Mouse (Mus musculus) liver, embryonic 14.5 days (tissue): ENCODE results near the gene Synm. TPM values are rescaled to one million over a fixed set of nuclear protein-coding genes. Genes with fewer than 3 reads are reported as not detected.

Experiments used
- ATAC-seq: fragments of 200-750 bp; cut with Nextera tagmentation; 2 replicates; pipeline ENCODE4 v1.8.0; 2017; ENCODE audit warnings: moderate number of reproducible peaks, mild to moderate bottlenecking, moderate library complexity; ENCODE audit not compliant: insufficient read depth
- DNase-seq, 3 experiments: peaks; one replicate each; pipeline ENCODE4 v3.0.0-alpha.2; 2012 to 2013; ENCODE audit warnings: low read depth in 3 of 3, low spot score in 3 of 3
- H3K27ac ChIP-seq: fragments of 300-500 bp; sonication (generic); 2 replicates; pipeline ENCODE4 v1.5.1; 2014; ENCODE audit warnings: moderate library complexity, mild to moderate bottlenecking, control low read depth, inconsistent platforms
- H3K27me3 ChIP-seq: fragments of 300-500 bp; sonication (generic); 2 replicates; pipeline ENCODE4 v1.6.1; 2014; ENCODE audit warnings: mild to moderate bottlenecking, low read length, moderate library complexity; ENCODE audit not compliant: control insufficient read depth, insufficient read depth
- H3K36me3 ChIP-seq: fragments of 300-500 bp; sonication (generic); replicated peaks from 2 replicates; pipeline ENCODE4 v1.6.1; 2014; ENCODE audit warnings: low read depth; ENCODE audit not compliant: control insufficient read depth, insufficient read depth
- H3K4me1 ChIP-seq, 2 experiments: fragments of 200-500 bp in 1 of 2; fragments of 300-500 bp in 1 of 2; sonication (generic) in 1 of 2; replicated peaks; 2 replicates each; pipeline ENCODE4 v1.6.1; 2012 to 2014; ENCODE audit warnings: antibody characterized with exemption in 1 of 2, inconsistent platforms in 1 of 2, low read length in 1 of 2; ENCODE audit not compliant: control insufficient read depth in 2 of 2, insufficient read depth in 2 of 2
- H3K4me2 ChIP-seq: fragments of 300-500 bp; sonication (generic); 2 replicates; pipeline ENCODE4 v1.6.1; 2014; ENCODE audit warnings: low read depth, mild to moderate bottlenecking, control low read depth, moderate library complexity
- H3K4me3 ChIP-seq, 2 experiments: fragments of 200-500 bp in 1 of 2; fragments of 300-500 bp in 1 of 2; sonication (generic) in 1 of 2; 2 replicates each; pipeline ENCODE4 v1.5.1; 2012 to 2014; ENCODE audit warnings: low read depth in 2 of 2, low read length in 2 of 2, mild to moderate bottlenecking in 2 of 2, control low read depth in 1 of 2, inconsistent platforms in 1 of 2, moderate library complexity in 1 of 2; ENCODE audit not compliant: insufficient read depth in 1 of 2
- H3K9ac ChIP-seq: fragments of 300-500 bp; sonication (generic); replicated peaks from 2 replicates; pipeline ENCODE4 v1.6.1; 2014; ENCODE audit warnings: mild to moderate bottlenecking, control low read depth, moderate library complexity
- H3K9me3 ChIP-seq: fragments of 300-500 bp; sonication (generic); 2 replicates; pipeline ENCODE4 v1.6.1; 2016; ENCODE audit warnings: low read length, mixed read lengths; ENCODE audit not compliant: control insufficient read depth
- CTCF ChIP-seq: IDR thresholded peaks from 2 replicates; pipeline ENCODE4 v1.5.1; 2016; ENCODE audit warnings: antibody characterized with exemption, low read depth, control low read depth
- EP300 ChIP-seq: IDR thresholded peaks from 2 replicates; pipeline ENCODE4 v1.6.1; 2016; ENCODE audit warnings: antibody characterized with exemption, low read depth
- WGBS: fragments of 180-500 bp; shearing (Covaris S2); extraction: QIAGEN DNeasy Blood & Tissue Kit; methylation state at CpG from one replicate; pipeline ENCODE4 v1.1.7; 2014; ENCODE audit not compliant: insufficient replicate concordance; 5-methylcytosine and 5-hydroxymethylcytosine counted together
- polyA plus RNA-seq, 2 experiments: library from polyadenylated mRNA; depleted of rRNA in 1 of 2; stranded (reverse) in 1 of 2; unstranded in 1 of 2; fragments of >200 nt; fragmentation: Nextera tagmentation in 1 of 2; extraction: Ambion mirVana in 1 of 2; gene quantifications; 2 replicates each; pipeline versions ENCODE4 v1.2.1 to v1.2.3; 2012 to 2014

Gene Synm
- polyA plus RNA-seq, 2 experiments = 0.03 to 0.05 TPM

DNA sequence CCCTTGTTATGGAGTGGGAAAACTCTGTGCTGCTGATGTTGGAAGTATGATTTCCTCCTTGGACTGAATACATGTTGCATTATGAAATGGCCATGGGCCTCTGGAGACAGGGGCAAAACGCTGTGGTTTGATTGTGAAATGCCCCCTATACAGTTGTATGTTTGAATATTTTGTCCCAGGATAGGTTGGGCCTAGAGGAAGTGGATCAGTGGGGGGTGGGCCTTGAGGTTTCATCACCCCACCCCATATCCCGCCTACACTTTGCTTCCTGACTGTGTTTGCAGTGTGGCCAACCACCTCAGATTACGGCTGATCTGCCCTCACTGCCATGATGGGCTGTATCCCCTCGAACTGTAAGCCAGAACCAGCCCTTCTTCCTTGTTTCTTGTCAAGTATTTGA, 31.3 kb downstream of the Synm start:
- Histone ChIP-seq H3K9ac (no peak overlapping the region), H3K36me3 (no peaks in the 10 kb centered on the region), H3K27me3 (no peaks in the 10 kb centered on the region), H3K4me3 (no peak overlapping the region), H3K9me3 (no peaks in the 10 kb centered on the region), H3K27ac (no peak overlapping the region), H3K4me2 (no peak overlapping the region), H3K4me1 (no peaks in the 10 kb centered on the region)
- TF ChIP-seq EP300 (no peak), CTCF (no peak)
- no peak for DNase-seq
- no peak for ATAC-seq
- 51% methylated on average over 4 of the region's 4 CpGs for WGBS

DNA sequence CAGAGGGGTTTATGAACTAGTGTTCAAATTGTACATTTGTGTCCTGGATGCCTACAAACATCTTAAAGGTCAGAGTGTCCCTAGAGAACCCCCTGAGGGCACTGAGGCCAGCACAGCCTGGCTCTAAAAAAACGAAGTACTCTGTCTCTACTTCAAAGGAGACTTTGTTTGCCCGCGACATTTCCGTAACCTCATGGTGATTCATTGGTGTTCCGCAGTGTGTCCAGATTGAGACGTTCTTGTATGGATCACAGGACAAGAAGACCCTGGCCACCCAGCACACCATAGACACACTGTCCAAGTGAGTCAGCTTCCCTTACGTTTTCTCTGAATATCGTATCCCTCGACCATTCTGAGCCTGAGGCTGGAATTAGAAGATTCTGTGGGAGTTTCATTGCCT, 34.5 kb downstream of the Synm start:
- Histone ChIP-seq H3K4me3 (no peak overlapping the region), H3K9me3 (no peaks in the 10 kb centered on the region), H3K27me3 (no peaks in the 10 kb centered on the region), H3K36me3 (no peaks in the 10 kb centered on the region), H3K4me2 (no peak overlapping the region), H3K27ac (no peak overlapping the region), H3K4me1 (no peaks in the 10 kb centered on the region), H3K9ac (no peak overlapping the region)
- ATAC-seq (no peak), DNase-seq (no peak)
- WGBS = 73% methylated on average over 9 of the region's 9 CpGs
- no peak for TF ChIP-seq CTCF
- no peak for TF ChIP-seq EP300

DNA sequence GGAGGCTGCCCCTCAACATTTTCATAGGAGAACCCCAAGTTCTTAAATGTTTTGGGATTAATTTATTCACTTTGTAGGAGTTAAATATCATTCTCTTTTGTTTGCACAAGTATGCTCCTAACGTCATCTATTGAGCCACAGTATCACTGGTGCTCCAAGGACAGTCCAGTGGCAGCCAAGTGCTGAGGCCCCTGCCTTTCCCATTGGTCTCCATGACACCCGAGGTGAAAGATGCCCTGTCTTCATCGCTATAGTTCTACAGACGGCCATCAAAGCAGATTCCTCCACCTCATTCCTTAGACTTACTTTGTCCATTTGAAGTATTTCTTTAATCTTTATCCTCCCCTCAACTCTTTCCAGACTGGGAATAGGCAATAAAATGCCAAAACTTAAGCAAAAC, 35.0 kb downstream of the Synm start:
- Histone ChIP-seq H3K9me3 (no peaks in the 10 kb centered on the region), H3K4me3 (no peak overlapping the region), H3K36me3 (no peaks in the 10 kb centered on the region), H3K9ac (no peak overlapping the region), H3K27ac (no peak overlapping the region), H3K4me2 (no peak overlapping the region), H3K27me3 (no peaks in the 10 kb centered on the region), H3K4me1 (no peaks in the 10 kb centered on the region)
- DNase-seq (no peak), ATAC-seq (no peak)
- TF ChIP-seq CTCF (no peak), EP300 (no peak)
- 61% methylated on average over 4 of the region's 4 CpGs for WGBS

DNA sequence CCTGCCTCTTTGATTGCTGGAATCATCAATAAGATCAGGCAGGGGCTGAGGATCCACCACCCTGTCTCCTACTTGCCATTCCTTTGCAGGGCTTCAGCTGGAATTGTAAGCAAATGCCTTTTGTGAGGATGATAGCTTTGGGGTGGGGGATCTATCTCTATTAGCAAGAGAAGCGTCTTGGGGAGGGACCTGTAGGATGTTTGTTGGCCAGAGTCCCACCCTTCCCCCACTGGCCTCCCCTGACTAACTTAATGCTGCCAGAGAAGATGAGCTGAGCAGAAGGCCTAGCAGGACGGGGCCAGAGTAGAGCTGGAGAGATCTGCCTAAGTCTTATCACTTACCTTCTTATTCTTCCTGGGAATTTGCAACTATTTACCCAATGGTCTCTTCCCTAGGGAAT, 37.4 kb downstream of the Synm start:
- ATAC-seq (no peak), DNase-seq (no peak)
- 39% methylated on average over 2 of the region's 2 CpGs for WGBS
- Histone ChIP-seq H3K4me1 (no peaks in the 10 kb centered on the region), H3K4me3 (no peak overlapping the region), H3K9ac (no peak overlapping the region), H3K27me3 (no peaks in the 10 kb centered on the region), H3K36me3 (no peaks in the 10 kb centered on the region), H3K4me2 (no peak overlapping the region), H3K9me3 (no peaks in the 10 kb centered on the region), H3K27ac (no peak overlapping the region)
- TF ChIP-seq CTCF (no peak), EP300 (no peak)

DNA sequence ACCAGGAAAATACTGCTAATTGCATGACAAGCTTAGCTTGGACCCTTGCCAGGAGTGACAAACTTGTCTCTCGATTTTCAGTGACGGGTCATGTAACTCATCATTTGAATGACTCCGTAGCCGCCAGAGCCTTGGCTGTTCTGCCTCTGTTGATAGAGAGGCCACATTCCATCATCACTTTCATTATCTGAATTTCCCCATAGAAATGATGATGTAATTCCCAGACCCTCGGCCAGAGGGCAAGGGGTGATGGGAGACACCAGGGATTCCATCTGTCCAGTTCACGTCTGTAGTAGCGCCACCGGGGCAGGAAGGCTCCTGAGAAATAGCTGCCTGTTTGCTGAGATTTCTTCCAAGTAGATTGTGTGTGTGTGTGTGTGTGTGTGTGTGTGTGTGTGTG, 40.7 kb downstream of the Synm start:
- no peaks in the 10 kb centered on the region for H3K36me3 ChIP-seq
- DNase-seq (no peak), ATAC-seq (no peak)
- no peaks in the 10 kb centered on the region for H3K9me3 ChIP-seq
- no peak overlapping the region for H3K27ac ChIP-seq
- no peaks in the 10 kb centered on the region for H3K4me1 ChIP-seq
- no peak overlapping the region for H3K9ac ChIP-seq
- TF ChIP-seq EP300 (no peak), CTCF (no peak)
- H3K27me3 ChIP-seq = no peaks in the 10 kb centered on the region
- WGBS = 75% methylated on average over 8 of the region's 8 CpGs
- H3K4me2 ChIP-seq = no peak overlapping the region
- no peak overlapping the region for H3K4me3 ChIP-seq
